Mouse (Mus musculus) embryonic facial prominence, embryonic 12.5 days (tissue): ENCODE results near the gene Tyw5. TPM values are rescaled to one million over a fixed set of nuclear protein-coding genes. Genes with fewer than 3 reads are reported as not detected.

Source experiments
- ATAC-seq: fragments of 200-750 bp; cut with Nextera tagmentation; 2 replicates; pipeline ENCODE4 v1.8.0; 2017; ENCODE audit not compliant: insufficient number of reproducible peaks, insufficient read depth, low FRiP score, low TSS enrichment
- H3K27ac ChIP-seq: fragments of 300-500 bp; sonication (generic); 2 replicates; pipeline ENCODE4 v1.5.1; 2016; ENCODE audit warnings: mild to moderate bottlenecking
- H3K27me3 ChIP-seq: fragments of 300-500 bp; sonication (generic); 2 replicates; pipeline ENCODE4 v1.6.1; 2016; ENCODE audit warnings: mild to moderate bottlenecking, moderate library complexity
- H3K36me3 ChIP-seq: fragments of 300-500 bp; sonication (generic); 2 replicates; pipeline ENCODE4 v1.6.1; 2016; ENCODE audit warnings: mild to moderate bottlenecking
- H3K4me1 ChIP-seq: fragments of 300-500 bp; sonication (generic); 2 replicates; pipeline ENCODE4 v1.6.1; 2016
- H3K4me2 ChIP-seq: fragments of 300-500 bp; sonication (generic); replicated peaks from 2 replicates; pipeline ENCODE4 v1.6.1; 2016; ENCODE audit warnings: mild to moderate bottlenecking, moderate library complexity
- H3K4me3 ChIP-seq: fragments of 300-500 bp; sonication (generic); 2 replicates; pipeline ENCODE4 v1.5.1; 2016; ENCODE audit warnings: mild to moderate bottlenecking
- H3K9ac ChIP-seq: fragments of 300-500 bp; sonication (generic); 2 replicates; pipeline ENCODE4 v1.6.1; 2016; ENCODE audit warnings: mild to moderate bottlenecking, moderate library complexity
- H3K9me3 ChIP-seq: fragments of 300-500 bp; sonication (generic); 2 replicates; pipeline ENCODE4 v1.6.1; 2016; ENCODE audit warnings: mild to moderate bottlenecking, moderate library complexity
- WGBS: fragments of 180-500 bp; shearing (Covaris S2); methylation state at CpG from one replicate; pipeline ENCODE4 v1.1.7; 2016; 5-methylcytosine and 5-hydroxymethylcytosine counted together
- polyA plus RNA-seq: library from polyadenylated mRNA; unstranded; fragments of >200 nt; fragmentation: Nextera tagmentation; extraction: Ambion mirVana; gene quantifications from 2 replicates; pipeline ENCODE4 v1.2.1, GENCODE M21; 2016

Gene Tyw5
- 26.9 and 33.4 TPM in 2 replicates for polyA plus RNA-seq

DNA sequence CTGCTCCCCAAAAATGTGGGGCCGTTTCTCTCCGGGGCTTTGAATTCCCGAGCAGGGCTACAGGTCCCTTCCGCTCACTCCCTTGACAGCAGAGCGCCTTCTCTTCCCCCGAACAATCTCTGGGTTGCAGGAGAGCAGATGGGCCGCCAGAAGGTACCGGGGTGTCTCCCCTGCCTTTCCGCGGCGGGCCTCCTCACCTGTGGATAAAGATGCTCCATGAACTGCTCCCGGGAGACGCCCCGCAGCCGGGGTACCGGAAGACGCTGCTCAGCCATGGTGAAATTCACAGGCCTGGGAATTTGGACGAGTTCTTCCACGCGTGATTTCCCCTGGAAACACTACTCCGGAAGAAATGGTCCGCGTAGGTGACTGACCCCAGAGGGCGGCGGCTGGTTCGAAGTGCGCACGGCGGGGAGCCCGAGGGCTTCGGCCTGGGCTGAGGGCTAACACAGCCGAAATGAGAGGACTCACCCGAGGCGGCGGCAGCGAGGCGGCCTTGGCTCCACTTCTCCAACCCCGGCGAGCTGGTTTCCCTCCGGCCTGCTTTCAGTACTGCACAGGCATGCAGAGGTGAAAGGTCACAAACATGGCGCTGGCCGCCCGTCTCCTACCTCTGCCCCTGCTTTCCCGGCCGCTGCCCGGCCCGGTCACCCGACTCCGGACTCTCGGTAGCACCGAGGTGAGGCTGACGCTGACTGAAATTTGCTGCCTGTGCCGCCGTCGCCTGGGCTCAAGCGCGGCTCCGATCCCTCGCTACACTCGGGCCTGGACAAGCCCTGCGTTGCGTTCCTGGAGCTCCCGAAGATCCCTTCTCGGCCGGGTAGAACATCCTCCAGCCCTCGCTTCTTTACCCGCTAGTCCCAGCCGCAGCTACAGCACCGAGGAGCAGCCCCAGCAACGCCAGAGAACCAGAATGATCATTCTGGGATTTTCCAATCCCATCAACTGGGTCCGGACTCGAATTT is at the start of gene Tyw5, which contains the start of gene Maip1:
TSS of gene Tyw5 (minus strand) at position 915 of the 965 bp plus-strand sequence.
TSS of gene Maip1 (plus strand) at position 142 of the 965 bp plus-strand sequence.
- no peaks in the 10 kb centered on the region for H3K27me3 ChIP-seq
- no peaks in the 10 kb centered on the region for H3K9me3 ChIP-seq
- under 1% methylated on average over 72 of the region's 72 CpGs for WGBS
- peak within 1 kb of the TSS; percentile 73 for H3K4me2 ChIP-seq
- peak within 1 kb of the TSS; percentile 83 for H3K9ac ChIP-seq
- H3K27ac ChIP-seq = peak within 1 kb of the TSS; percentile 93
- ATAC-seq = peak; percentile 75; the same call in 1 of the 2 replicates
- peak within 1 kb of the TSS; percentile 77 for H3K4me3 ChIP-seq
- peaks cover 24% of the 10 kb centered on the region for H3K4me1 ChIP-seq
- H3K36me3 ChIP-seq = peaks cover 2% of the 10 kb centered on the region; the same call in 1 of the 2 replicates

DNA sequence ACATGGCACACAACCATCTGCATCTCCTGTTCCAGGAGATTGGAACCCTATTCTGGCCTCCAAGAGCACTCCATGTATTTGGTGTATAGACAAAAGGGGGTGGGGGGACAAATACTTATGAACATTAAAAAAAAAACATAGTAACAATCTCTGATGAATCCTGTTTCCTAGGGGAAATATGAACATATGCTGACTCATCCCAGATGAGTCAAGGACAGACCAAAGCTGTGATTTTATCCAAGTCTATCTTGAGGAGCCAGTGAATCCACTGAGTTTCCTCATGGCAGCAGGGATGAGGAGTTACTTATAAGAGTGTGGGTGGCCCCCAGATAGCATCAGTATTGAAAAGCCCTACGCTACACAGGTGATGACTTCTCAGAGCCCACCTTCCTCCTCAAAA is 43.3 kb upstream of the Tyw5 start:
- WGBS = 92% methylated on average over 1 of the region's 1 CpGs
- no peaks in the 10 kb centered on the region for H3K4me1 ChIP-seq
- H3K9me3 ChIP-seq = no peaks in the 10 kb centered on the region
- H3K9ac ChIP-seq = no peak overlapping the region
- ATAC-seq = no peak
- H3K4me3 ChIP-seq = no peak overlapping the region
- H3K36me3 ChIP-seq = no peaks in the 10 kb centered on the region
- H3K27ac ChIP-seq = no peak overlapping the region
- H3K27me3 ChIP-seq = no peaks in the 10 kb centered on the region
- no peak overlapping the region for H3K4me2 ChIP-seq

- ATAC-seq = no peak
- Histone ChIP-seq H3K27me3 (no peaks in the 10 kb centered on the region), H3K27ac (no peak overlapping the region), H3K36me3 (no peaks in the 10 kb centered on the region), H3K9ac (no peak overlapping the region), H3K4me3 (no peak overlapping the region), H3K4me1 (no peaks in the 10 kb centered on the region), H3K4me2 (no peak overlapping the region), H3K9me3 (no peaks in the 10 kb centered on the region)
- 87% methylated on average over 10 of the region's 10 CpGs for WGBS
Observed at GRCm38 (mm10) chr1:57445679-57446078, 38.8 kb upstream of the Tyw5 start.

DNA sequence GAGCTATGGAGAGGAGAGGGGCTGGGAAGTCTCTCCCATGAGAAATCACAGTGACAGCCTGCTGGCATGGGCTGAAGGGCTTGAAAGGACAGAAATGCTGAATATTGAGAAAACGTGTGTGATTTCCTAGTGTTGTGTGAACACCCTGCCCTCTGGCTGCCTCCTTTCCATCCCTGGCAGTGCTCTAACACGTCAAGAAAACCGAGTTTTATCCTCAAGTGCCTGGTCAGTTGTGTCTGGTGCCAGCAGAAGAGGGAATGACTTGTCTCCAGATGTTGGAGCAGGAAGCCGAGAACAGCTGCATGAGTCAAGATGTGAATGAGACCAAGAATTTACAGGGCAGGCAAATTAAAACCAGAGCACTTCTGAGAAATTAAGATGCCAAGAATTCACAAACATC is 33.9 kb upstream of the Tyw5 start:
- Histone ChIP-seq H3K27ac (no peak overlapping the region; the same call in 1 of the 2 replicates), H3K9ac (no peak overlapping the region), H3K4me3 (no peak overlapping the region), H3K4me2 (no peak overlapping the region), H3K27me3 (no peaks in the 10 kb centered on the region), H3K9me3 (no peaks in the 10 kb centered on the region), H3K36me3 (no peaks in the 10 kb centered on the region), H3K4me1 (peaks cover 14% of the 10 kb centered on the region; the same call in 1 of the 2 replicates)
- ATAC-seq = no peak
- WGBS = 30% methylated on average over 4 of the region's 4 CpGs

DNA sequence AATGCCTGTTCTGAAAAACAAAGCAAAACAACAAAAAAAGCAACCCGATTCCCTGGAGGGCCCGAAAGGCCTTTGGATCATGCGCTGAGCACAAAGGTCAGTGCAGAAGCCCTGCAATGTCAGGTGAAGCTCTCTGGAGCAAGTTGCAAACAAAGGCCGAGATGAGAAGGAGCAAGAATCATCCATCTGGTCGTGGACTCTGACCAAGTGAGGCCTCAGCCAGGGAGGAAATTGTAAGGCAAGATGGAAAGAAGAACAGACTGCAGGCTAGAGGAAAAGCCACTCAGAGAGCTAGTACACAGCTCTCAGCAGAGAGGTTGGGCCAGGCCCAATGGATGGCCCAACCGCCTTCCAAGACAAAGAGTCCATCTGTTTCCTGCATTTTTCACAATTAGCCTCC is 32.1 kb upstream of the Tyw5 start:
- Histone ChIP-seq H3K27ac (no peak overlapping the region), H3K27me3 (no peaks in the 10 kb centered on the region), H3K4me2 (no peak overlapping the region), H3K9ac (no peak overlapping the region), H3K4me3 (no peak overlapping the region), H3K36me3 (no peaks in the 10 kb centered on the region), H3K9me3 (no peaks in the 10 kb centered on the region), H3K4me1 (peaks cover 15% of the 10 kb centered on the region; the same call in 1 of the 2 replicates)
- ATAC-seq = no peak
- WGBS = 73% methylated on average over 6 of the region's 6 CpGs

- peak; percentile 76; the same call in 1 of the 2 replicates for ATAC-seq
- H3K36me3 ChIP-seq = no peaks in the 10 kb centered on the region
- peaks cover 15% of the 10 kb centered on the region; the same call in 1 of the 2 replicates for H3K4me1 ChIP-seq
- H3K27me3 ChIP-seq = no peaks in the 10 kb centered on the region
- WGBS = 20% methylated on average over 9 of the region's 9 CpGs
- peak overlapping the region; percentile 33 for H3K4me2 ChIP-seq
- H3K9ac ChIP-seq = no peak overlapping the region
- H3K27ac ChIP-seq = peak overlapping the region; percentile 73
- H3K4me3 ChIP-seq = peak overlapping the region; percentile 6; the same call in 1 of the 2 replicates
- H3K9me3 ChIP-seq = no peaks in the 10 kb centered on the region
Observed at GRCm38 (mm10) chr1:57436954-57437353, 30.1 kb upstream of the Tyw5 start.

DNA sequence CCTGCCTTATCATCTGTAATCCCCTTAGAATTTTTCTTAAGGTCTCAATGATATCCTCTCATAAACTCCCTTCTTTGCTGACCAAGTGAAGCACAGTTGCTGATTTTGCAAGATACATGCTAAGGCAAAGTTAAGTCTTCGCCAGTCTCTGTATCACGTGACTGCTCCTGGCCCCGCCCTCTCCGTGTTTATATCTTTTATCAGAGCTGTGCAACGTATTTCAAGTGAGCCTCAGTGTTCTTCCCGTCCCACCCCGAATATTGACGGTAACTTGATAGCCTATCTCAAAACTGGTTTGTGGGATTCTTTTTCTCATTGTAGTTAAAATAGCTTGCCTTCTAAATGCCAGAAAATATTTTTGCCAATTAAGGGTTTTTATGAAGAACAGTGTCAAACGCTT is 29.5 kb upstream of the Tyw5 start:
- Histone ChIP-seq H3K4me3 (peak overlapping the region; percentile 6; the same call in 1 of the 2 replicates), H3K4me2 (peak overlapping the region; percentile 33)
- 37% methylated on average over 9 of the region's 9 CpGs for WGBS

GRCm38 (mm10) chr1:57433141-57433540 is 26.2 kb upstream of the Tyw5 start:
- peaks cover 20% of the 10 kb centered on the region; the same call in 1 of the 2 replicates for H3K4me1 ChIP-seq
- no peak overlapping the region for H3K4me3 ChIP-seq
- H3K9me3 ChIP-seq = no peaks in the 10 kb centered on the region
- H3K36me3 ChIP-seq = no peaks in the 10 kb centered on the region
- no peak overlapping the region for H3K4me2 ChIP-seq
- no peaks in the 10 kb centered on the region for H3K27me3 ChIP-seq
- no peak overlapping the region for H3K27ac ChIP-seq
- no peak for ATAC-seq
- WGBS = 94% methylated on average over 7 of the region's 7 CpGs
- H3K9ac ChIP-seq = no peak overlapping the region

More for the DNA sequence above, 29.5 kb upstream of the Tyw5 start:
- Histone ChIP-seq H3K4me1 (peaks cover 15% of the 10 kb centered on the region; the same call in 1 of the 2 replicates), H3K36me3 (no peaks in the 10 kb centered on the region), H3K27me3 (no peaks in the 10 kb centered on the region), H3K9ac (no peak overlapping the region), H3K27ac (peak overlapping the region; percentile 73), H3K9me3 (no peaks in the 10 kb centered on the region)
- ATAC-seq = no peak

- peak overlapping the region; percentile 12; the same call in 1 of the 2 replicates for H3K27ac ChIP-seq
- WGBS = under 1% methylated on average over 12 of the region's 12 CpGs
- no peaks in the 10 kb centered on the region for H3K36me3 ChIP-seq
- no peak overlapping the region for H3K4me3 ChIP-seq
- no peak overlapping the region for H3K9ac ChIP-seq
- H3K4me1 ChIP-seq = peaks cover 9% of the 10 kb centered on the region; the same call in 1 of the 2 replicates
- H3K9me3 ChIP-seq = no peaks in the 10 kb centered on the region
- 0 out of 2 replicates have a peak, but pooled peaks have one; percentile 19 for ATAC-seq
- no peaks in the 10 kb centered on the region for H3K27me3 ChIP-seq
- peak overlapping the region; percentile 41 for H3K4me2 ChIP-seq
Observed at GRCm38 (mm10) chr1:57429786-57430483, 23.0 kb upstream of the Tyw5 start.

DNA sequence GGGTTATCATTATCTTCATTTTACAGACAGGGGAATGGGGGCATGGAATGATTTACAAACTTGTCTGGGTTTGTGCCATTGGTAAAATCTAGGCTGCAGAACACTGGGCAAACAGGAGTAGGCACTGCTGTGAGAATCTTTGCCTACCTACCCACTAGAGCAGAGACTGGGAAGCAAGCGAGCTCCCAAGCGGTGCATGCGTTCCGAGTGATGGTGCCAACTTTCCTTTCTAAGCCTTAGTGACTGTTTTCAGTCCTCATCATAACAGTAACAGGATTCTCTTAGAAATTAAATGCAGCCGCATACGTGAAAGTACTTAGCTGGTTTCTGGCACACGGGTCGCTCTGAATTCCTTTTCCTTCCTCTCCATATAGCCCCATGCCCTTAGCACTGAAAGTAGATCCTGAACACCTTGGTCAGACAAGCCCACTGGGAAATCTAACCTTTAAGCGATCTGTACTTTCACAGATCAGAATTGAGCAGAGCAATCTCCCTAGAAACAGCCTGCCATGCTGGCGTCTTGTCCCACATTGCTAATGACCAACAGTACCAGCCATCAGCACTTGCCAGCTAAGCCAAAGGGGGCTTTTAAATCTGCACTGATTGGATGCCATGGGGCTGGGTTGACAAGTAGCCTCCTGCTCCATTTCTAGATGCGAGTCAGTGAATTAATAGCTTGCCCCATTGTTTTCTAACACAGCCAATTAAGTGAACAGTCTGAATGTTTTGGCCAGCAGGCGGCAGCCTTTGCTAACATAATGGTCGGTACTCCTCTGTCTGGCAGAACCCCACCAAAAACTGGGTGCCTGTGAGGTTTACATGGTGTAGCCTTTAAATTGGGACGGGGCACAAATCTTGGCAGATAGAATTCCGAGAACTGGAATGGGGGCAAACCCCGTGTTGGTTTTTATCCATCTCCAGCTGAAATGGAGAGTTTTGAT is 21.7 kb upstream of the Tyw5 start:
- no peak overlapping the region for H3K9ac ChIP-seq
- H3K36me3 ChIP-seq = no peaks in the 10 kb centered on the region
- 45% methylated on average over 16 of the region's 16 CpGs for WGBS
- no peak overlapping the region for H3K4me3 ChIP-seq
- ATAC-seq = peak; percentile 66; the same call in 1 of the 2 replicates
- peak overlapping the region; percentile 37 for H3K4me2 ChIP-seq
- H3K27ac ChIP-seq = 0 out of 2 replicates have a peak overlapping the region, but pooled peaks have one; percentile 11
- no peaks in the 10 kb centered on the region for H3K9me3 ChIP-seq
- H3K27me3 ChIP-seq = no peaks in the 10 kb centered on the region
- peaks cover 9% of the 10 kb centered on the region; the same call in 1 of the 2 replicates for H3K4me1 ChIP-seq
